Mouse (Mus musculus) lung, postnatal 0 days (tissue): ENCODE results near the gene Slc2a5.

Experiments used
- CTCF ChIP-seq: IDR thresholded peaks from 2 replicates; pipeline ENCODE4 v1.5.1; 2016; ENCODE audit warnings: antibody characterized with exemption, mild to moderate bottlenecking
- EP300 ChIP-seq: IDR thresholded peaks from 2 replicates; pipeline ENCODE4 v1.6.1; 2016; ENCODE audit warnings: antibody characterized with exemption, mild to moderate bottlenecking, control low read depth

GRCm38 (mm10) chr4:150177122-150177521 is 58.0 kb downstream of the Slc2a5 start:
- TF ChIP-seq CTCF (no peak), EP300 (no peak)
